ENCODE assay signal across 10 mouse cellular contexts in genomic region chr12:107981231-107981630, GRCm38 (mm10). TPM values are rescaled to one million over a fixed set of nuclear protein-coding genes. Genes with fewer than 3 reads are reported as not detected.
DNase-seq lines count a peak whose midpoint lies in the region; ATAC-seq lines count a peak whose summit lies in the region.
"Had no signal": no experiment of that assay in that cellular context is flagged by ENCODE, and none has a peak within 500 bp of the region (broad histone marks: within the 10 kb centered on the region; RNA-seq: fewer than 3 reads in every experiment).

No protein-coding gene starts in this region.

- peak overlapping the region; percentile 71 for H3K4me2 ChIP-seq in heart, embryonic 16.5 days (ENCODE audit: low read depth, low read length)
- H3K4me2 ChIP-seq in forebrain, embryonic 16.5 days (ENCODE audit: low read length) = peak overlapping the region; percentile 77
- peak overlapping the region; percentile 61 for H3K4me2 ChIP-seq in midbrain, embryonic 11.5 days

- no peak for ATAC-seq in heart, embryonic 16.5 days (replicated peaks; ENCODE audit: extremely low read depth, insufficient read depth, low FRiP score)
- no peak for ATAC-seq in forebrain, embryonic 16.5 days
- no peak for ATAC-seq in midbrain, embryonic 11.5 days (ENCODE audit: low FRiP score)
- ATAC-seq in monocyte, adult 5-6 weeks (replicated peaks; ENCODE audit: insufficient number of reproducible peaks, low FRiP score, low TSS enrichment, poor library complexity, severe bottlenecking) = no peak

- no peak overlapping the region for H3K4me3 ChIP-seq in heart, embryonic 16.5 days (ENCODE audit: low read length)
- H3K4me3 ChIP-seq in embryonic facial prominence, embryonic 10.5 days = peak overlapping the region; percentile 57
- peak overlapping the region; percentile 37 for H3K4me3 ChIP-seq in forebrain, embryonic 16.5 days (replicated peaks; ENCODE audit: low read length)
- peak overlapping the region; percentile 28; the same call in 1 of the 2 replicates for H3K4me3 ChIP-seq in midbrain, embryonic 11.5 days (ENCODE audit: low read depth, low read length)

- peak overlapping the region; percentile 77; the same call in 1 of the 2 replicates for H3K9ac ChIP-seq in heart, embryonic 16.5 days (ENCODE audit: low read length)
- no peak overlapping the region; the same call in 1 of the 2 replicates for H3K9ac ChIP-seq in forebrain, embryonic 16.5 days (replicated peaks; ENCODE audit: low read depth, low read length)
- H3K9ac ChIP-seq in midbrain, embryonic 11.5 days (ENCODE audit: low read length) = peak overlapping the region; percentile 74
- H3K9ac ChIP-seq: liver, embryonic 12.5 days had no signal

- H3K36me3 ChIP-seq in heart, embryonic 16.5 days (ENCODE audit: control insufficient read depth, insufficient read depth) = no peaks in the 10 kb centered on the region
- peaks cover 29% of the 10 kb centered on the region for H3K36me3 ChIP-seq in embryonic facial prominence, embryonic 10.5 days (replicated peaks)
- H3K36me3 ChIP-seq in forebrain, embryonic 16.5 days (ENCODE audit: control insufficient read depth, insufficient read depth) = no peaks in the 10 kb centered on the region
- no peaks in the 10 kb centered on the region for H3K36me3 ChIP-seq in midbrain, embryonic 11.5 days (ENCODE audit: control insufficient read depth, insufficient read depth, low read length)
- H3K36me3 ChIP-seq: liver, embryonic 12.5 days had no signal

- H3K9me3 ChIP-seq in heart, embryonic 16.5 days (replicated peaks; ENCODE audit: control insufficient read depth, low read length) = no peaks in the 10 kb centered on the region
- no peaks in the 10 kb centered on the region for H3K9me3 ChIP-seq in embryonic facial prominence, embryonic 10.5 days
- H3K9me3 ChIP-seq in forebrain, embryonic 16.5 days (ENCODE audit: control insufficient read depth, low read length) = no peaks in the 10 kb centered on the region
- no peaks in the 10 kb centered on the region for H3K9me3 ChIP-seq in midbrain, embryonic 11.5 days (ENCODE audit: control insufficient read depth, low read length)
- H3K9me3 ChIP-seq: liver, embryonic 12.5 days had no signal

- H3K4me1 ChIP-seq in heart, embryonic 16.5 days (ENCODE audit: control insufficient read depth, insufficient read depth, low read length) = peaks cover 45% of the 10 kb centered on the region
- peaks cover 94% of the 10 kb centered on the region for H3K4me1 ChIP-seq in embryonic facial prominence, embryonic 10.5 days
- peaks cover 92% of the 10 kb centered on the region for H3K4me1 ChIP-seq in forebrain, embryonic 16.5 days (replicated peaks; ENCODE audit: control insufficient read depth, insufficient read depth, low read length)
- peaks cover 63% of the 10 kb centered on the region for H3K4me1 ChIP-seq in midbrain, embryonic 11.5 days (ENCODE audit: control insufficient read depth, insufficient read depth, low read length)

- H3K27ac ChIP-seq in heart, embryonic 16.5 days (ENCODE audit: low read length) = no peak overlapping the region; the same call in 1 of the 2 replicates
- H3K27ac ChIP-seq in embryonic facial prominence, embryonic 10.5 days (replicated peaks) = peak overlapping the region; percentile 98
- peak overlapping the region; percentile 89 for H3K27ac ChIP-seq in forebrain, embryonic 16.5 days (ENCODE audit: low read length)
- peak overlapping the region; percentile 99 for H3K27ac ChIP-seq in midbrain, embryonic 11.5 days (ENCODE audit: low read depth, low read length)
- H3K27ac ChIP-seq: liver, embryonic 12.5 days had no signal

- DNase-seq in heart, adult 18-20 months = no peak
- peak; percentile 41 for DNase-seq in embryonic facial prominence, embryonic 10.5 days (ENCODE audit: low spot score)
- peak; percentile 92 for DNase-seq in midbrain, embryonic 11.5 days (ENCODE audit: low spot score, missing footprints)
- no peak for DNase-seq in cerebellum, adult 18-20 months
- no peak for DNase-seq in adrenal gland, postnatal 10 days

- WGBS in heart, embryonic 16.5 days = 49% methylated on average over 6 of the region's 6 CpGs
- 17% methylated on average over 6 of the region's 6 CpGs for WGBS in embryonic facial prominence, embryonic 10.5 days
- 25% methylated on average over 6 of the region's 6 CpGs for WGBS in forebrain, embryonic 16.5 days
- WGBS in midbrain, embryonic 11.5 days = 17% methylated on average over 6 of the region's 6 CpGs

- no peaks in the 10 kb centered on the region for H3K27me3 ChIP-seq in heart, embryonic 16.5 days (ENCODE audit: control insufficient read depth, insufficient read depth, low read length)
- H3K27me3 ChIP-seq in embryonic facial prominence, embryonic 10.5 days (replicated peaks; ENCODE audit: low read depth, poor library complexity, severe bottlenecking) = peaks cover 47% of the 10 kb centered on the region
- no peaks in the 10 kb centered on the region for H3K27me3 ChIP-seq in forebrain, embryonic 16.5 days (replicated peaks; ENCODE audit: control insufficient read depth, insufficient read depth, low read length)
- H3K27me3 ChIP-seq in midbrain, embryonic 11.5 days (ENCODE audit: control insufficient read depth, insufficient read depth, low read length) = peaks cover 3% of the 10 kb centered on the region; the same call in 1 of the 2 replicates

RNA-seq across cellular contexts. Expression of gene Bcl11b, which starts 22.2 kb away (rescaled TPM):
- 6.3 and 9.0 TPM in 2 replicates for polyA plus RNA-seq in heart, embryonic 16.5 days (2015; fragmentation: Nextera tagmentation; extraction: Ambion mirVana)
- 1 to 10 TPM in 1 of 2 experiments, under 1 TPM in 1; 0.69 to 1.1 TPM for total RNA-seq in heart, adult 18-20 months (2021)
- 7.3 and 10.4 TPM in 2 replicates for polyA plus RNA-seq in embryonic facial prominence, embryonic 10.5 days (2016; fragmentation: Nextera tagmentation; extraction: Ambion mirVana)
- polyA plus RNA-seq in forebrain, embryonic 16.5 days (2015; fragmentation: Nextera tagmentation; extraction: Ambion mirVana) = 81.4 and 87.9 TPM in 2 replicates
- 4.5 and 6.3 TPM in 2 replicates for polyA plus RNA-seq in midbrain, embryonic 11.5 days (2014; fragmentation: Nextera tagmentation; extraction: Ambion mirVana)
- total RNA-seq in monocyte, adult 5-6 weeks (2017) = 0.76 to 1.8 TPM (median 0.85 TPM) in 3 replicates
- total RNA-seq in adrenal gland, postnatal 10 days (2021) = 1 to 10 TPM; 1.7 to 1.9 TPM
- total RNA-seq: gastrocnemius, adult 18-20 months had no signal

Comparison
In these comparisons a context has a peak if more than half of its experiments do, and no peak if none do; other contexts are left out.
1. DNase-seq: peak in embryonic facial prominence, embryonic 10.5 days (single experiment) and midbrain, embryonic 11.5 days (single experiment); none in heart, adult 18-20 months (0 of 2), cerebellum, adult 18-20 months (0 of 2) and adrenal gland, postnatal 10 days (single experiment).
2. Peak in every context shown above with its lines, with median percentiles within 50 percentile points of each other: H3K4me2 ChIP-seq.